Mouse (Mus musculus) neural tube, embryonic 14.5 days (tissue): ENCODE measurements around the gene Sowahc. TPM values are rescaled to one million over a fixed set of nuclear protein-coding genes. Genes with fewer than 3 reads are reported as not detected.

Experiments used
- polyA plus RNA-seq: library from polyadenylated mRNA; unstranded; fragments of >200 nt; fragmentation: Nextera tagmentation; extraction: Ambion mirVana; gene quantifications from 2 replicates; pipeline ENCODE4 v1.2.1, GENCODE M21; 2014

Gene Sowahc
- polyA plus RNA-seq, 1 experiment from 2014 or later: 16.6 TPM

Other genes with a start within 250 kb of the Sowahc start
- 12.8 and 17.1 TPM in 2 replicates for gene Sept10, start 106 bp upstream of the Sowahc start, polyA plus RNA-seq
- 18.2 and 28.4 TPM in 2 replicates for gene P4ha1, start 101.3 kb downstream of the Sowahc start, polyA plus RNA-seq
- gene Gm10273, start 173.7 kb downstream of the Sowahc start, polyA plus RNA-seq: 14.5 TPM in 1 of 2 replicates, not detected in the other
- not detected in 2 replicates for gene Pla2g12b, start 181.7 kb downstream of the Sowahc start, polyA plus RNA-seq
- gene Oit3, start 219.8 kb downstream of the Sowahc start, polyA plus RNA-seq: 0.24 TPM in 1 of 2 replicates, not detected in the other